Mouse (Mus musculus): ENCODE measurements at regions not wholly inside any gene's neighbourhood (a gene's known extent, or its start where the extent isn't known, plus 50 kb on each side); places are given as distances from the start of the nearest gene placed in this dataset.

- no peak for DNase-seq
These were observed 1172.6 kb upstream of the Gulo start for GRCm38 (mm10) chr14:67181586-67181985.

DNA sequence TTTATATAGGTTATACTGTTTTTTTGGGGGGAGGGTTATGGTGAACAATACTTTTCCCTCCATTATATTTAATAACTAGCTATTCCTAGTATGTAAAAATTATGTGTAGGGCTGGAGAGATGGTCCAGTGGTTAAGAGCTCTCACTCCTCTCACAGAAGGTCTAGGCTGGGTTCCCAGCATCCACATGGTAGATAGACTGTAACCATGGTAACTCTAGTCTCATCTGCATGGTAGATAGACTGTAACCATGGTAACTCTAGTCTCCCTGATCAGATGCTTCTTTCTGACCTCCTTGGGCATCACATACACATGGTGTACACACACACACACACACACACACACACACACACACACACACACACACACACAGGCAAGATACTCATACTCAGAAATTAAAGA is 1170.5 kb upstream of the Gulo start:
- DNase-seq: no peak

DNA sequence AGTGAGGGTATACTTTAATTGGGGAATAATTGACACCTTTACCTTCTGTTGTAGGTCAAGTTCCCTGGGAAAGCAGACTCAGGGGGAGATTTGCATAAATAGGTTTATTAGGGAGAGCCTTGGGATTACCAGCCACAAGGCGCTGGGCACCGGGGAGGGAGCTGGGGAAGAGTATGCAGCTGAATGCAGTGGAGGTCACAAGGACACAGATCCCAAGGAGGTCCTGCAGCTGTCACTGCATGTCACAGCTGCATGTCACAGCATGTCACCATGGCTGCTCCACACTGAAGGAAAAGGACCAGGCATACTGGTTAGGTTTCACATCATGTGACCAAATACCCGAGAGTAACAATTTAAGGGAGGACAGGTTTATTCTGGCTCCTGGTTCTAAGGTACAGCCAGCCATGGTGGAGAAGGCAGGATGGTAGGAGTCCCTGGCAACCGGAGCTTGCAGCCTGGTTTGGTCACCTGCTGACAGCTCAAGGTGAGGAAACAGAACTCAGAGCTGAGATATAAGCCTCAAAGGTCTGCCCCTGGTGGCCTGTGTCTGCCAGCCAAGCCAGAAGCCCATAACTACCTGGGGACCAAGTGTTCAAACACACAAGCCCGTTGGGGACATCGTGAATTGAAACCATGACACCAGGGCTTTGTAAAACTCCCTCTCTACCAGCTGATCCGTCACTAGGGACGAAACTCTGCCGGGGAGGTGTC is 1169.5 kb upstream of the Gulo start:
- DNase-seq: no peak

- no peak for DNase-seq
These were observed 1167.7 kb upstream of the Gulo start for GRCm38 (mm10) chr14:67176672-67177071.

- DNase-seq: no peak
These were observed 1167.1 kb upstream of the Gulo start for GRCm38 (mm10) chr14:67176100-67176499.

DNA sequence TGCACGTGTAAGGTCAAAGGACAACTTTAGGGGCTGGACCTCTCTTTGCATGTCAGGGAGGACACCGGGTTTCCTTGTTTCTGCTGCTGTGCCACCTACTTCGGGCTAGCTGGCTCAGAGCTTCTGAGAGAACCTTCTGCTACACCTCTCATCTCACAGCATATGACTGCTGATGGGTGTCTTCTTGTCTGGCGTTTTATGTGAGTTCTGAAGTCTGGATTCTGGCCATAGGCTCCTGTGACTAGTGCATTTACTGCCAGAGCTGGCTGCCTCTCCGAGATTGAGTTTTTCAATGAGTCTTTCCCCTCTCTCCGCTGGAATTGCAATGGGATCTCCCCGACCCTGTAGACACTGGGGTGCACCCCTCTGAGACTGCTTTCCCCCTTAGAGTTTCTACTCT is 1165.9 kb upstream of the Gulo start:
- no peak for DNase-seq

- DNase-seq: no peak
These were observed 1161.8 kb upstream of the Gulo start for GRCm38 (mm10) chr14:67170801-67171200.

GRCm38 (mm10) chr14:67170248-67170647 is 1161.2 kb upstream of the Gulo start:
- DNase-seq: no peak

DNA sequence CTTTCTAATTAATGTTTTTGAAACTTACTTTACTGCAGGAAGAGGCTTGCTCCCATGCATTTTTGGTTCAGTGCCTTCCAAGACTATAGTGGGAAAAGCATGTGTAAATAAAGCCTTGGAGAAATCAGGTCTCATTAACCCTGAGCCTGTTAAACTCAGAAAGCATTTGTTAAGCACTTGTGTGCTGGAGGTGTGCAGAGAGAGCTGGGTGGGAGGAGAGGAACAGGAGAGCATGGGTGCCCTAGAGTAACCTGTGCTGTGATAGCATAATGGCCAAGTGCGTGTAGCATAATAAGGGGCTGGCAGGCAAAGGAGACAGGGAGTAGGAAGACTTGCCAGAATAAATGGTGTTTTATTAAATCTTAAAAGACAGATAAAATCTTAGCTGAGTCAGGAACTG is 1160.2 kb upstream of the Gulo start:
- no peak for DNase-seq

DNA sequence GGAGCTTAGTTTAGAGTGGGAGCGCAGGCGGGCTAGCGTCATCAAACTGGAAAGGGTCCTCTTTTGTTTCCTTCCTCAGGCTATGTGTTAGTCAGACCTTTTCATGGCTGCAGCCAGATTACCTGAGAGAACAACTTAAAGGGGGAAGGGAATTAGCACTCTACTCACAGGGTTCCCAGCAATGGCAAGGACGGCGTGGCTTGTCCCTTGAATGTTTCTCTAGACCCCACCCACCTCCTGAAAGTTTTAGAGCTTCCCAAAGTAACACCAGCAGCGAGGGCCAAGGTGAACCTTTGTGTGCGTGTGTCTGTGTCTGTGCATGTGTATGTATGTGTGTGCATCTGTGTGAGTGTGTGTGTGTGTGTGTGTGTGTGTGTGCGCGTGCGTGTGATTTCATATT is 1151.0 kb upstream of the Gulo start:
- DNase-seq: no peak

- DNase-seq: no peak
These were observed 1149.9 kb upstream of the Gulo start for GRCm38 (mm10) chr14:67158867-67159266.

DNA sequence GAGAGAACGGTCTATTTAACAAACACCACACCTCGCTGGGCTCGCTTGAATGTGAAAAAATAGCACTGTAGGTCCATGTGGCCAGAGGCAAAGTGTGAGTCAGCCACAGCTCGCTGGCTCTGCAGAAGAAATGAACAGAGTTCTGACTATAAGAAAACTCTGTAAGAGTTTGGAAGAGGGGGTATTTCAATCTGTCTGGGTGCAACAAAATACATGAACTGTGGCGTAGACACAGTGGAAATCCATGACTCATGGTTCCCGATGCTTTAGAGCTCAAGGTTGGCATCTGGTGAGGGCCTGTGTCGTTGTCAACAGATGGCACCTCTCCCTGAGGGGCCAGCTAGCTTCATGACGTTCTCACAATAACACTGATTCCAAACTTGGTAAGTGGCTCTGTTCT is 1147.4 kb upstream of the Gulo start:
- DNase-seq: peak; percentile 49

GRCm38 (mm10) chr14:67153621-67154020 is 1144.6 kb upstream of the Gulo start:
- no peak for DNase-seq

- DNase-seq: no peak
These were observed 1141.0 kb upstream of the Gulo start for GRCm38 (mm10) chr14:67149961-67150471.

DNA sequence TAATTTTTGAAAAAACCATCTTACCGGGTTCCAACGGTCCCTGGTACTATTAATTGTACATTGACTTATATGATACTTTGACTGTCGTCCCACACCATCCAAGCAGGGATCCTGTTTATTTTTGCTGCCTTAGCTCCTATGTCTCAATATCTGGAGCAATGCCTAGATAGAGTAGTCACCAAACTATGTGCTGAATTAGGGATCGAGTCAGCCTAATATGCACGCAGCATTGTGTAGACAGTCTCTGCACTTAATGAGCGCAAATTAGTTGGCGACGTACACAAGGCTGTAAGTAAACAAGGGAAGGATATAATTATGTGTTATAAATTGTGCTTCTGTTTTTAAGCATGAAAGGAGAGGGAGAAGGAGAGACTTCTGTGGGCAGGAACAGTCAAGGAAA is 1140.1 kb upstream of the Gulo start:
- no peak for DNase-seq

GRCm38 (mm10) chr14:67146602-67147001 is 1137.6 kb upstream of the Gulo start:
- no peak for DNase-seq

GRCm38 (mm10) chr14:67145046-67145445 is 1136.0 kb upstream of the Gulo start:
- no peak for DNase-seq

DNA sequence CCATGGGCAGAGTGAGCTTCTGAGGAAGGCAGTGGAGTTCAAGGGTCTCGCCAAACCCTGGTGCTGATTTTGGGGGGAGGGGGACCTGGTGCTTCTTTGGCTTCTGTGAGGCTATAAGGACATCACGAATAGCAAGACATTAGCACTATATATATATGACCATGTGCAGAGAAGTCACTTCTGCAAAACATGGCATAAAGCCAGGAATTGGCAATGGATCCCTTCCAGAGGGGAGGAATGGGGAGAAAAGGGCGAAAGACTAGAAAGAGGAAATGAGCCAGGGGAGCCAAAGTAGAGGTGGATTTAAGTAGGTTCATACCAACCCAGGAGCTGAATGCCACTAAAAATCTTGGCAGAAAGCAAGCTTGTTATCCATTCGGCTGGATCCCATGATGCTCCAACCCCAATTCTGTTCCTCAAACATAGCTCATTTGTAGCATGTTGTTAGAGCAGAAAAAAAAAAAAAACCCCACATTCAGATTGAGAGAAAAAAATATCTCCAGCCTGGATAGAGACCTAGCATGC is 1135.5 kb upstream of the Gulo start:
- DNase-seq: no peak

DNA sequence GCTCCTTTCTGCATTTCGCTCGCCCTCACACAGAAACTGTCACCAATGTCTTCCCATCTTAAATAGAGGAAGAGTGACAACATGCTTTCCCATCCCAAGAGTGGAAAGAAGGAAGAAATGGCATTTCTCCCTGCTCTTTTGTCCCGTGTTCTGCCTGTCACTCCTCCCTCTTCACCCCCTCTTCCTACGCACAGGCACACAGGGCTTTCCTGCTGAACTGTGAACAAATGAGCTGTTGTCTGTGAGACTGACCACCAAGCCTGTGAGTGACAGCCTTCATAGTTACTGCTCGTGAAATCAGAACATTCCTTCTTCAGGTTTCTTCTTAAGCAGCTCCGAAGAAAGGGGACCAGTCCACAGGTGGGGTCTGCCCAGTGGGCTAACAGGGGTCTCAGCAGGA is 1134.8 kb upstream of the Gulo start:
- no peak for DNase-seq

GRCm38 (mm10) chr14:67142556-67143250 is 1133.7 kb upstream of the Gulo start:
- DNase-seq: peak; percentile 43

- DNase-seq: peak; percentile 53
These were observed 1132.8 kb upstream of the Gulo start for GRCm38 (mm10) chr14:67141581-67142441.

- DNase-seq: no peak
These were observed 1132.1 kb upstream of the Gulo start for GRCm38 (mm10) chr14:67141151-67141550.

DNA sequence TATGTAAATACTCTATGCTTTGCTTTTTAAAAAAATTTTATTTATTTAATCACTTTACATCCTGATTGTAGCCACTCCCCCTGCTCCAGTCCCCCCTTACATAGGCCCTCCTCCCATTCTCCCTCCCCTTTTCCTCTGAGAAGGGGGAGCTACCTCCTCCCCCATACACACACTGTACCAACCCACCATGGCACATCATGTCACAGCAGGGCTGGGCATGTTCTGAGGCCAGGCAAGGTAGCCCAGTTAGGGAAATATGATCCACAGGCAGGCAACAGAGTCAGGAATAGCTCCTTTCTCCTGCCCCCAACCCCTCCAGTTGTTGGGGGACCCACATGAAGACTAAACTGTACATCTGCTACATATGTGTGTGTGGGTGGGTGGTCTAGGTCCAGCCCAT is 1130.7 kb upstream of the Gulo start:
- no peak for DNase-seq
